In the genomic region with DNA sequence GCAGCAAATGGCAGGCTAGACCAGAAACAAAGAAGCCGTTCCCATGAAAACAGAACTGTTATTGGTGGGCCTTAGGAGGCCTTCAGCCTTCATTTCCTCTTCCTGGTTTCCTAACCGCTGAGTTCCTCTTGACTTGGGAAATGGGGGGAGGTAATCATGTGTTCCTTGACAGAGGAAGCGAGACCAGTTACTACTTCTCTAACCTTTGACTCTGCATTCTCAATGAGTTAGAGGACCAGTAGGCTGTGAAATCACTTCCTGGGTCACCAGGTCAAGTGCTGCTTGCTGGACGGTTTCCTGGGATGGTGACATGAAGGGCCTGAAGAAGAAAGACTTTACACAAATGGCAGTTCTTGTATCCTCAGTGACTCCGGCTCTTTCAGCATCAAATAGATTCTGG, we compare ENCODE assay signal across 8 mouse cellular contexts. TPM values are rescaled to one million over a fixed set of nuclear protein-coding genes. Genes with fewer than 3 reads are reported as not detected.
DNase-seq lines count a peak whose midpoint lies in the region; ATAC-seq and TF ChIP-seq lines count a peak whose summit lies in the region.

No protein-coding gene starts in this region.

- H3K36me3 ChIP-seq in midbrain, embryonic 14.5 days (ENCODE audit: control insufficient read depth, insufficient read depth, low read length), result no peaks in the 10 kb centered on the region
- H3K36me3 ChIP-seq in midbrain, embryonic 15.5 days (replicated peaks), result no peaks in the 10 kb centered on the region

- no peak for TF ChIP-seq CTCF in gastrocnemius, adult 2 months (IDR thresholded peaks at IDR 0.05)

- 0 out of 2 replicates have a peak overlapping the region, but pooled peaks have one; percentile 25 for H3K27ac ChIP-seq in gastrocnemius, adult 2 months
- no peak overlapping the region for H3K27ac ChIP-seq in midbrain, embryonic 14.5 days (replicated peaks; ENCODE audit: low read depth, low read length)
- H3K27ac ChIP-seq in midbrain, embryonic 15.5 days, result no peak overlapping the region

- intact Hi-C loops in gastrocnemius, adult 2 months (cut with DNase I), result no loop called here
- intact Hi-C loops in gastrocnemius, postnatal 36 days (cut with DNase I), result no loop called here

- H3K4me2 ChIP-seq in midbrain, embryonic 14.5 days (ENCODE audit: low read length), result no peak overlapping the region
- H3K4me2 ChIP-seq in midbrain, embryonic 15.5 days, result no peak overlapping the region

- peak; percentile 99 for ATAC-seq in megakaryocyte, adult 5-6 weeks (ENCODE audit: poor library complexity, severe bottlenecking)
- no peak for ATAC-seq in midbrain, embryonic 14.5 days (ENCODE audit: low FRiP score, low TSS enrichment)
- no peak for ATAC-seq in midbrain, embryonic 15.5 days (replicated peaks)

- 79% methylated on average over 5 of the region's 5 CpGs for WGBS in midbrain, embryonic 14.5 days
- WGBS in midbrain, embryonic 15.5 days, result 80% methylated on average over 5 of the region's 5 CpGs

- no peak for DNase-seq in gastrocnemius, adult 2 months
- no peak for DNase-seq in gastrocnemius, postnatal 36 days
- peak; percentile 16 for DNase-seq in embryo, embryonic 9.5 days (ENCODE audit: extremely low spot score)
- peak; percentile 65 for DNase-seq in kidney, postnatal 10 days
- DNase-seq in midbrain, embryonic 14.5 days, result no peak
- no peak for DNase-seq in cerebellum, postnatal 36 days

- no peak overlapping the region for H3K9ac ChIP-seq in midbrain, embryonic 14.5 days (replicated peaks; ENCODE audit: low read length)
- H3K9ac ChIP-seq in midbrain, embryonic 15.5 days, result no peak overlapping the region

- no peaks in the 10 kb centered on the region for H3K9me3 ChIP-seq in midbrain, embryonic 14.5 days (ENCODE audit: control insufficient read depth, low read length)
- no peaks in the 10 kb centered on the region for H3K9me3 ChIP-seq in midbrain, embryonic 15.5 days

- H3K27me3 ChIP-seq in midbrain, embryonic 14.5 days (ENCODE audit: control insufficient read depth, insufficient read depth, low read length), result no peaks in the 10 kb centered on the region
- H3K27me3 ChIP-seq in midbrain, embryonic 15.5 days (replicated peaks), result no peaks in the 10 kb centered on the region

- no peaks in the 10 kb centered on the region for H3K4me1 ChIP-seq in midbrain, embryonic 14.5 days (ENCODE audit: control insufficient read depth, insufficient read depth, low read length)
- peaks cover 3% of the 10 kb centered on the region; the same call in 1 of the 2 replicates for H3K4me1 ChIP-seq in midbrain, embryonic 15.5 days

- no peak overlapping the region for H3K4me3 ChIP-seq in gastrocnemius, adult 2 months
- no peak overlapping the region for H3K4me3 ChIP-seq in midbrain, embryonic 14.5 days (replicated peaks; ENCODE audit: low read depth, low read length)
- H3K4me3 ChIP-seq in midbrain, embryonic 15.5 days, result no peak overlapping the region

RNA-seq across cellular contexts. Expression of a gene that starts 32.1 kb away (rescaled TPM):
- total RNA-seq in gastrocnemius, adult 2 months (2021), result 10 to 100 TPM; 13.4 to 20.0 TPM
- 10 to 100 TPM; 12.3 to 12.6 TPM for total RNA-seq in gastrocnemius, postnatal 36 days (2021)
- total RNA-seq in megakaryocyte, adult 5-6 weeks (2015), result 2.0 and 4.2 TPM in 2 replicates
- total RNA-seq in megakaryocyte, adult 5-6 weeks (2017), result 1.7 and 3.2 TPM in 2 replicates
- 175 and 176 TPM in 2 replicates for polyA plus RNA-seq in midbrain, embryonic 14.5 days (2014; fragmentation: Nextera tagmentation; extraction: Ambion mirVana)
- 179 TPM in 2 replicates for polyA plus RNA-seq in midbrain, embryonic 15.5 days (2015; fragmentation: Nextera tagmentation; extraction: Ambion mirVana)

RNA-seq across cellular contexts. Expression of a gene that starts 45.0 kb away (rescaled TPM):
- 10 to 100 TPM in 1 of 2 experiments, 1 to 10 TPM in 1; 7.8 to 10.2 TPM for total RNA-seq in gastrocnemius, adult 2 months (2021)
- 1 to 10 TPM; 7.2 to 7.3 TPM for total RNA-seq in gastrocnemius, postnatal 36 days (2021)
- 1.0 and 1.1 TPM in 2 replicates for total RNA-seq in megakaryocyte, adult 5-6 weeks (2015)
- 1.9 and 2.7 TPM in 2 replicates for total RNA-seq in megakaryocyte, adult 5-6 weeks (2017)
- polyA plus RNA-seq in midbrain, embryonic 14.5 days (2014; fragmentation: Nextera tagmentation; extraction: Ambion mirVana), result 2.8 and 4.7 TPM in 2 replicates
- polyA plus RNA-seq in midbrain, embryonic 15.5 days (2015; fragmentation: Nextera tagmentation; extraction: Ambion mirVana), result 4.2 and 4.9 TPM in 2 replicates

Comparison
In these comparisons a context has a peak if more than half of its experiments do, and no peak if none do; other contexts are left out.
1. DNase-seq: peak in embryo, embryonic 9.5 days (single experiment) and kidney, postnatal 10 days (single experiment); none in gastrocnemius, adult 2 months (single experiment), gastrocnemius, postnatal 36 days (0 of 2), midbrain, embryonic 14.5 days (single experiment) and cerebellum, postnatal 36 days (0 of 2).